In the genomic region with DNA sequence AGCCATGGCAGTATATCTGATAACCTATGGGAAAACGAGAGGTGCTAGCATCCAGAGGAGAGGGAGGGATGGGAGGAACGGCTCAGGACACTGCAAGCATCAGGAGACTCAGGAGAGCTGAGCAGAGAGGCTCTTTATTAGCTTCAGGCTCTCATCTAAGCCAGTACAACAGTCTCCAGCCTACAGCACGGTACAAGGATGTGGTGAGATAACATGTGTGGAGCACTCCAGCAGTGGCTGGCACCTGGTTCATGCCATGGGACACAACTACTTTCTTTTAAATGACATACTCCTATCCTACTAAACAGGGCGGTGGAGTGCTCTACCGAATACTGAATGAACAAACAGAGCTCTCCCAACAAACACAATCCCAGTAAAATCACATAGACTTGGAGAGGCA, we compare ENCODE assay signal across 23 mouse cellular contexts. TPM values are rescaled to one million over a fixed set of nuclear protein-coding genes. Genes with fewer than 3 reads are reported as not detected.
DNase-seq lines count a peak whose midpoint lies in the region; ATAC-seq lines count a peak whose summit lies in the region.
"Had no signal": no experiment of that assay in that cellular context is flagged by ENCODE, and none has a peak within 500 bp of the region (broad histone marks: within the 10 kb centered on the region; RNA-seq: fewer than 3 reads in every experiment).

No protein-coding gene starts in this region.

- no peak for ATAC-seq in intestine, embryonic 14.5 days (replicated peaks; ENCODE audit: low FRiP score, low TSS enrichment, low read depth)
- ATAC-seq in intestine, embryonic 16.5 days: no peak
- peak; percentile 17; the same call in 1 of the 2 replicates for ATAC-seq in liver, embryonic 16.5 days (ENCODE audit: low read depth)
- ATAC-seq in granulocyte monocyte progenitor cell, adult 5-6 weeks (replicated peaks; ENCODE audit: poor library complexity, severe bottlenecking): no peak
- ATAC-seq: CD4-positive, CD25-positive, alpha-beta regulatory T cell, adult 4 months; forebrain, embryonic 14.5 days had no signal

- H3K27me3 ChIP-seq in intestine, embryonic 14.5 days (replicated peaks; ENCODE audit: control insufficient read depth, insufficient read depth, low read length): no peaks in the 10 kb centered on the region
- no peaks in the 10 kb centered on the region for H3K27me3 ChIP-seq in intestine, embryonic 16.5 days (replicated peaks; ENCODE audit: control insufficient read depth, insufficient read depth, low read length)
- H3K27me3 ChIP-seq in liver, embryonic 16.5 days (ENCODE audit: control insufficient read depth, insufficient read depth, low read depth, low read length): no peaks in the 10 kb centered on the region
- H3K27me3 ChIP-seq: hindbrain, embryonic 12.5 days had no signal

- no peaks in the 10 kb centered on the region for H3K9me3 ChIP-seq in intestine, embryonic 14.5 days (ENCODE audit: control insufficient read depth, low read length)
- H3K9me3 ChIP-seq in intestine, embryonic 16.5 days (ENCODE audit: control insufficient read depth, low read length): no peaks in the 10 kb centered on the region
- no peaks in the 10 kb centered on the region for H3K9me3 ChIP-seq in liver, embryonic 16.5 days (replicated peaks; ENCODE audit: control insufficient read depth, low read length)
- H3K9me3 ChIP-seq: G1E; hindbrain, embryonic 12.5 days had no signal

- H3K4me3 ChIP-seq in intestine, embryonic 14.5 days (ENCODE audit: low read depth, low read length): no peak overlapping the region
- no peak overlapping the region for H3K4me3 ChIP-seq in intestine, embryonic 16.5 days (ENCODE audit: low read length)
- H3K4me3 ChIP-seq in liver, embryonic 16.5 days (ENCODE audit: low read depth, low read length): no peak overlapping the region
- H3K4me3 ChIP-seq: gastrocnemius, adult 2 months; hindbrain, embryonic 12.5 days had no signal

- peak; percentile 23 for DNase-seq in intestine, embryonic 14.5 days (ENCODE audit: low spot score)
- DNase-seq in spleen, postnatal 10 days (ENCODE audit: low spot score in 2 of 2): peak; percentile 16 to 27
- no peak for DNase-seq in spleen, adult 12 weeks (ENCODE audit: low spot score)
- no peak for DNase-seq in thymus, postnatal 36 days
- no peak for DNase-seq in c-Kit-positive CD71-positive TER-119-positive erythroid progenitor cells, embryonic 14.5 days (ENCODE audit: low spot score)
- DNase-seq: adrenal gland, adult 8-10 months; adrenal gland, postnatal 36 days; B cell, adult 2 months; cerebellum, adult 11 months; cerebellum, adult 9-10 months; cerebellum, postnatal 25 days; gastrocnemius, adult 2 months; gastrocnemius, postnatal 25 days; heart, adult 11 months; heart, postnatal 10 days; heart, postnatal 4 days had no signal

- no peak overlapping the region for H3K27ac ChIP-seq in intestine, embryonic 14.5 days (ENCODE audit: low read depth)
- H3K27ac ChIP-seq in intestine, embryonic 16.5 days (ENCODE audit: low read length): no peak overlapping the region
- H3K27ac ChIP-seq in liver, embryonic 16.5 days (ENCODE audit: low read length): peak overlapping the region; percentile 92
- H3K27ac ChIP-seq: gastrocnemius, adult 2 months; hindbrain, embryonic 12.5 days had no signal

- no peak overlapping the region for H3K4me2 ChIP-seq in intestine, embryonic 14.5 days (ENCODE audit: low read length)
- no peak overlapping the region for H3K4me2 ChIP-seq in intestine, embryonic 16.5 days (ENCODE audit: low read depth, low read length)
- no peak overlapping the region for H3K4me2 ChIP-seq in liver, embryonic 16.5 days (ENCODE audit: low read depth, low read length)
- H3K4me2 ChIP-seq: hindbrain, embryonic 12.5 days had no signal

- 80% methylated on average over 5 of the region's 5 CpGs for WGBS in intestine, embryonic 14.5 days
- 77% methylated on average over 5 of the region's 5 CpGs for WGBS in intestine, embryonic 16.5 days
- WGBS in liver, embryonic 16.5 days (ENCODE audit: insufficient replicate concordance): 45% methylated on average over 5 of the region's 5 CpGs

- no peaks in the 10 kb centered on the region for H3K4me1 ChIP-seq in intestine, embryonic 14.5 days (replicated peaks; ENCODE audit: control insufficient read depth, insufficient read depth, low read length)
- no peaks in the 10 kb centered on the region for H3K4me1 ChIP-seq in intestine, embryonic 16.5 days (ENCODE audit: control insufficient read depth, insufficient read depth, low read length)
- H3K4me1 ChIP-seq in liver, embryonic 16.5 days (ENCODE audit: control insufficient read depth, low read depth, low read length): peaks cover 48% of the 10 kb centered on the region
- H3K4me1 ChIP-seq: hindbrain, embryonic 12.5 days had no signal

- H3K9ac ChIP-seq in intestine, embryonic 14.5 days (ENCODE audit: low read length): no peak overlapping the region
- H3K9ac ChIP-seq in intestine, embryonic 16.5 days (ENCODE audit: low read depth, low read length): no peak overlapping the region
- no peak overlapping the region for H3K9ac ChIP-seq in liver, embryonic 16.5 days (ENCODE audit: low read depth, low read length)
- H3K9ac ChIP-seq: hindbrain, embryonic 12.5 days had no signal

- peaks cover 10% of the 10 kb centered on the region; the same call in 1 of the 2 replicates for H3K36me3 ChIP-seq in intestine, embryonic 14.5 days (ENCODE audit: control insufficient read depth, insufficient read depth, low read length)
- no peaks in the 10 kb centered on the region for H3K36me3 ChIP-seq in intestine, embryonic 16.5 days (ENCODE audit: control insufficient read depth, insufficient read depth, low read length)
- H3K36me3 ChIP-seq in liver, embryonic 16.5 days (ENCODE audit: control insufficient read depth, insufficient read depth): peaks cover 5% of the 10 kb centered on the region
- H3K36me3 ChIP-seq: hindbrain, embryonic 12.5 days had no signal

RNA-seq across cellular contexts. Expression of gene Sh3glb1, which starts 38.6 kb away (rescaled TPM):
- 93.4 and 95.3 TPM in 2 replicates for polyA plus RNA-seq in intestine, embryonic 14.5 days (2014; fragmentation: Nextera tagmentation; extraction: Ambion mirVana)
- 77.9 and 89.1 TPM in 2 replicates for polyA plus RNA-seq in intestine, embryonic 16.5 days (2015; fragmentation: Nextera tagmentation; extraction: Ambion mirVana)
- polyA plus RNA-seq in liver, embryonic 16.5 days (2015; fragmentation: Nextera tagmentation; extraction: Ambion mirVana): 78.8 and 83.3 TPM in 2 replicates
- 34.9 and 35.1 TPM in 2 replicates for total RNA-seq in granulocyte monocyte progenitor cell, adult 5-6 weeks (2014; fragmentation: Nextera tagmentation)
- total RNA-seq in granulocyte monocyte progenitor cell, adult 5-6 weeks (2017): 18.2 and 26.6 TPM in 2 replicates

Comparison
In these comparisons a context has a peak if more than half of its experiments do, and no peak if none do; other contexts are left out.
1. DNase-seq: peak in intestine, embryonic 14.5 days (single experiment) and spleen, postnatal 10 days (2 of 2); none in spleen, adult 12 weeks (single experiment), thymus, postnatal 36 days (0 of 2) and c-Kit-positive CD71-positive TER-119-positive erythroid progenitor cells, embryonic 14.5 days (single experiment).